Mouse (Mus musculus) hindbrain, embryonic 11.5 days (tissue): ENCODE measurements around the gene Plxnc1. TPM values are rescaled to one million over a fixed set of nuclear protein-coding genes. Genes with fewer than 3 reads are reported as not detected.

Experiments
- ATAC-seq: fragments of 200-750 bp; cut with Nextera tagmentation; 2 replicates; pipeline ENCODE4 v1.8.0; 2017; ENCODE audit warnings: mild to moderate bottlenecking, moderate TSS enrichment, moderate library complexity; ENCODE audit not compliant: low FRiP score
- DNase-seq: peaks from one replicate; pipeline ENCODE4 v3.0.0-alpha.2; 2015; ENCODE audit warnings: low spot score
- H3K27ac ChIP-seq: fragments of 300-500 bp; sonication (generic); 2 replicates; pipeline ENCODE4 v1.5.1; 2014; ENCODE audit warnings: mild to moderate bottlenecking, low read depth, low read length
- H3K27me3 ChIP-seq: fragments of 300-500 bp; sonication (generic); 2 replicates; pipeline ENCODE4 v1.6.1; 2014; ENCODE audit warnings: mild to moderate bottlenecking, low read length, moderate library complexity, mixed read lengths; ENCODE audit not compliant: control insufficient read depth, insufficient read depth
- H3K36me3 ChIP-seq: fragments of 300-500 bp; sonication (generic); 2 replicates; pipeline ENCODE4 v1.6.1; 2014; ENCODE audit warnings: mild to moderate bottlenecking, low read length, moderate library complexity, mixed read lengths; ENCODE audit not compliant: control insufficient read depth, insufficient read depth
- H3K4me1 ChIP-seq: fragments of 300-500 bp; sonication (generic); replicated peaks from 2 replicates; pipeline ENCODE4 v1.6.1; 2014; ENCODE audit warnings: low read length, mixed read lengths; ENCODE audit not compliant: control insufficient read depth, insufficient read depth
- H3K4me2 ChIP-seq: fragments of 300-500 bp; sonication (generic); replicated peaks from 2 replicates; pipeline ENCODE4 v1.6.1; 2014; ENCODE audit warnings: mild to moderate bottlenecking, low read depth, low read length
- H3K4me3 ChIP-seq: fragments of 300-500 bp; sonication (generic); 2 replicates; pipeline ENCODE4 v1.5.1; 2014; ENCODE audit warnings: low read depth, low read length
- H3K9ac ChIP-seq: fragments of 300-500 bp; sonication (generic); 2 replicates; pipeline ENCODE4 v1.6.1; 2014; ENCODE audit warnings: low read depth, low read length
- H3K9me3 ChIP-seq: fragments of 300-500 bp; sonication (generic); 2 replicates; pipeline ENCODE4 v1.6.1; 2016; ENCODE audit warnings: low read length; ENCODE audit not compliant: control insufficient read depth
- WGBS: fragments of 180-500 bp; shearing (Covaris S2); extraction: QIAGEN DNeasy Blood & Tissue Kit; methylation state at CpG from one replicate; pipeline ENCODE4 v1.1.7; 2014; 5-methylcytosine and 5-hydroxymethylcytosine counted together
- polyA plus RNA-seq: library from polyadenylated mRNA; unstranded; fragments of >200 nt; fragmentation: Nextera tagmentation; extraction: Ambion mirVana; gene quantifications from 2 replicates; pipeline ENCODE4 v1.2.1, GENCODE M21; 2014

Plxnc1 gene
- polyA plus RNA-seq, 1 experiment from 2014 or later: 4.5 TPM

- no peak for DNase-seq
- Histone ChIP-seq H3K4me1 (no peaks in the 10 kb centered on the region), H3K27me3 (no peaks in the 10 kb centered on the region), H3K36me3 (no peaks in the 10 kb centered on the region), H3K4me2 (no peak overlapping the region), H3K9ac (no peak overlapping the region), H3K4me3 (no peak overlapping the region), H3K27ac (no peak overlapping the region), H3K9me3 (no peaks in the 10 kb centered on the region)
- no peak for ATAC-seq
- 67% methylated on average over 2 of the region's 2 CpGs for WGBS
Measured at GRCm38 (mm10) chr10:94919960-94920359, 24.7 kb downstream of the Plxnc1 start.

DNA sequence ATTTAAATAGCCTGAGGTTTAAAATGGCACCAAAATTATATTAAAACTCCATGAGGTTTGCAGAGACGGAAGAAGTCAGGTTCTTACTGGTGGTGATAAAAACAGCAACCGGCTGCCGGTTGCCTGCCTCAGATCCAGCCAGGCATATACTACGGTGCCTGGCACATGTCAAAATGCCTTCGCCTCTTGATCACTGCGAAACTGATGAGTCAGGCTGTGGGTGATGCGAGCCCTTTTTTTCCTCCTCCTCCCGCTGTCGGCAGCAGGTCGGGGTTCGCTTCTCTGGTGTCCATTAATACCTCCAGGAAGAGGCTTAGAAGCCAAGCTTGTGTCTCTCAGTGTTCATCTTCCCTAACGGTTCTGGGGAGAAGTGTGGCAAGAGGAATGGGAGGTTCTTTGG is 25.1 kb downstream of the Plxnc1 start:
- no peak overlapping the region for H3K9ac ChIP-seq
- ATAC-seq (no peak), DNase-seq (no peak)
- 84% methylated on average over 12 of the region's 12 CpGs for WGBS
- no peaks in the 10 kb centered on the region for H3K4me1 ChIP-seq
- H3K9me3 ChIP-seq: no peaks in the 10 kb centered on the region
- no peak overlapping the region for H3K4me2 ChIP-seq
- no peak overlapping the region for H3K4me3 ChIP-seq
- no peaks in the 10 kb centered on the region for H3K36me3 ChIP-seq
- no peak overlapping the region for H3K27ac ChIP-seq
- no peaks in the 10 kb centered on the region for H3K27me3 ChIP-seq

- ATAC-seq (no peak), DNase-seq (no peak)
- H3K27me3 ChIP-seq: no peaks in the 10 kb centered on the region
- H3K36me3 ChIP-seq: no peaks in the 10 kb centered on the region
- WGBS: 87% methylated on average over 7 of the region's 7 CpGs
- no peak overlapping the region for H3K4me3 ChIP-seq
- no peaks in the 10 kb centered on the region for H3K4me1 ChIP-seq
- H3K4me2 ChIP-seq: no peak overlapping the region
- H3K27ac ChIP-seq: no peak overlapping the region
- no peak overlapping the region for H3K9ac ChIP-seq
- H3K9me3 ChIP-seq: no peaks in the 10 kb centered on the region
Measured at GRCm38 (mm10) chr10:94918618-94919017, 26.0 kb downstream of the Plxnc1 start.

GRCm38 (mm10) chr10:94917990-94918389 is 26.6 kb downstream of the Plxnc1 start:
- ATAC-seq (no peak), DNase-seq (no peak)
- Histone ChIP-seq H3K9ac (0 out of 2 replicates have a peak overlapping the region, but pooled peaks have one; percentile 11), H3K9me3 (no peaks in the 10 kb centered on the region), H3K36me3 (no peaks in the 10 kb centered on the region), H3K4me1 (no peaks in the 10 kb centered on the region), H3K27me3 (no peaks in the 10 kb centered on the region), H3K4me2 (no peak overlapping the region), H3K27ac (no peak overlapping the region), H3K4me3 (no peak overlapping the region)
- 56% methylated on average over 2 of the region's 2 CpGs for WGBS

DNA sequence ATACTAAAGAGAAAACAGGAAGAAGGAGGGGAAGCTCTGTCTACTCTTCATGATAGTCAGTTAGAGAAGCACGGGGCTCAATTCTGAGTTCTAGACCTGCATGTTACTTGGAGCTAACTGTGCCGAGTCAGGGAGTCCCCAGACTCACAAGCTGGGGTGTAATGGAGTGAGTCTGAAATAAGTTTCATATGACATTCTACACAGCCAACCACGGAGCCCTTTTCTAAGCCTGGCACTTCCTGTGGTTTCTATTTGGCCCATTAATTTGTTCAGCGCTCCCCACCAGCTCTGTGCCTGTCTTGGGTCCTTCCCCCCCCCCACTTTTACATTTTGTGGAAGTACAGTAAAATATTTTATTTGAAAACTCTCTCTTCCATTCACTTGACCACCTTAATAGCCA is 27.3 kb downstream of the Plxnc1 start:
- Histone ChIP-seq H3K4me1 (no peaks in the 10 kb centered on the region), H3K27me3 (no peaks in the 10 kb centered on the region), H3K27ac (no peak overlapping the region), H3K9ac (no peak overlapping the region), H3K9me3 (no peaks in the 10 kb centered on the region), H3K36me3 (no peaks in the 10 kb centered on the region), H3K4me2 (no peak overlapping the region), H3K4me3 (no peak overlapping the region)
- 89% methylated on average over 4 of the region's 4 CpGs for WGBS
- no peak for DNase-seq
- ATAC-seq: no peak

GRCm38 (mm10) chr10:94916610-94917009 is 28.0 kb downstream of the Plxnc1 start:
- DNase-seq (no peak), ATAC-seq (no peak)
- 92% methylated on average over 7 of the region's 7 CpGs for WGBS
- Histone ChIP-seq H3K27ac (no peak overlapping the region), H3K4me2 (no peak overlapping the region), H3K27me3 (no peaks in the 10 kb centered on the region), H3K9ac (no peak overlapping the region), H3K9me3 (no peaks in the 10 kb centered on the region), H3K4me1 (no peaks in the 10 kb centered on the region), H3K4me3 (no peak overlapping the region), H3K36me3 (no peaks in the 10 kb centered on the region)

GRCm38 (mm10) chr10:94915746-94916145 is 28.9 kb downstream of the Plxnc1 start:
- Histone ChIP-seq H3K27ac (no peak overlapping the region), H3K9me3 (no peaks in the 10 kb centered on the region), H3K4me1 (no peaks in the 10 kb centered on the region), H3K4me2 (no peak overlapping the region), H3K36me3 (no peaks in the 10 kb centered on the region), H3K27me3 (no peaks in the 10 kb centered on the region), H3K4me3 (no peak overlapping the region), H3K9ac (no peak overlapping the region)
- WGBS: 84% methylated on average over 6 of the region's 6 CpGs
- DNase-seq (no peak), ATAC-seq (no peak)

DNA sequence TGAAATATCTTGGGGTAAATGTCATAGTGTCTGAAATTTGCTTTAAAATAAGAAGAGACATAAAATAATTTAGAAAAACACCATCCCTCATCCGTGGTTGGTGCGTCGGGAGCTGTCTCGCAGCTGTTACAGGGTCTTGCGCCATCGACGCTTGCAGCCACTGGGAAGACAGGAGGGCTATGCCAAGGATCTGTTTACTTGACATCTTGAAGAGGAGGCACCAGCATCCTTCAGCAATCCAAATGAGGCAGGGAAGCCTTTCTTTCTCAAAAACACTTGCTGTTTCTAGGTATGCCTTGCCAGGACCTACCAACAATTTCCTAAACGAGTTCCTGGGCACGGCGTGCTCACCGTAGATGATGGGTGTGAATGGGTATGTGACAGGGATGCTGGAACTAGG is 30.6 kb downstream of the Plxnc1 start:
- no peak overlapping the region for H3K27ac ChIP-seq
- H3K4me1 ChIP-seq: no peaks in the 10 kb centered on the region
- DNase-seq (no peak), ATAC-seq (no peak)
- no peaks in the 10 kb centered on the region for H3K27me3 ChIP-seq
- no peaks in the 10 kb centered on the region for H3K9me3 ChIP-seq
- H3K4me2 ChIP-seq: no peak overlapping the region
- WGBS: 94% methylated on average over 11 of the region's 11 CpGs
- no peak overlapping the region for H3K9ac ChIP-seq
- no peaks in the 10 kb centered on the region for H3K36me3 ChIP-seq
- H3K4me3 ChIP-seq: no peak overlapping the region

DNA sequence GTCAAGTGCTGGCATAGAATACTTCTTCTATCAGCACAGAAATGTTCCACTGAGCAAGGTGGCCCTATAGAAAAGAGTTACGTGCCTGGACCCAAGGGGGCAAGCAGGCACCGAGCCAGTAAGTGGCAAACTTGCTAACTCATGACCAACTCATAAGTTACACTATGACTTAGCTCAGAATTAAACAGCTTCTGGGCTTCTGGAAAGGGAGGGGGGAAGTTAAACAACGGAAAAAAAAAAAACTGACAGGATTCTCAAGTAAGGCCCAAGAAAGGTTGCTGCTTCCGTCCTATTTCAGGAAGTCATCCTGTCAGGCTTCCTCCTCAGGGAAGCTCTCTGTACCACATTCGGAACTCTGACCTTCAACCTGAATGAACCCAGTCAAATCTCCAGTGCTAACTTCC is 31.3 kb downstream of the Plxnc1 start:
- WGBS: 73% methylated on average over 5 of the region's 5 CpGs
- Histone ChIP-seq H3K36me3 (no peaks in the 10 kb centered on the region), H3K27me3 (no peaks in the 10 kb centered on the region)

More for the DNA sequence above, 31.3 kb downstream of the Plxnc1 start:
- H3K4me2 ChIP-seq: no peak overlapping the region
- DNase-seq: no peak
- no peak overlapping the region for H3K4me3 ChIP-seq
- no peak for ATAC-seq
- H3K9me3 ChIP-seq: no peaks in the 10 kb centered on the region
- no peak overlapping the region for H3K9ac ChIP-seq
- H3K27ac ChIP-seq: no peak overlapping the region
- H3K4me1 ChIP-seq: no peaks in the 10 kb centered on the region
